ENCODE assay signal across 10 mouse cellular contexts in the genomic region with DNA sequence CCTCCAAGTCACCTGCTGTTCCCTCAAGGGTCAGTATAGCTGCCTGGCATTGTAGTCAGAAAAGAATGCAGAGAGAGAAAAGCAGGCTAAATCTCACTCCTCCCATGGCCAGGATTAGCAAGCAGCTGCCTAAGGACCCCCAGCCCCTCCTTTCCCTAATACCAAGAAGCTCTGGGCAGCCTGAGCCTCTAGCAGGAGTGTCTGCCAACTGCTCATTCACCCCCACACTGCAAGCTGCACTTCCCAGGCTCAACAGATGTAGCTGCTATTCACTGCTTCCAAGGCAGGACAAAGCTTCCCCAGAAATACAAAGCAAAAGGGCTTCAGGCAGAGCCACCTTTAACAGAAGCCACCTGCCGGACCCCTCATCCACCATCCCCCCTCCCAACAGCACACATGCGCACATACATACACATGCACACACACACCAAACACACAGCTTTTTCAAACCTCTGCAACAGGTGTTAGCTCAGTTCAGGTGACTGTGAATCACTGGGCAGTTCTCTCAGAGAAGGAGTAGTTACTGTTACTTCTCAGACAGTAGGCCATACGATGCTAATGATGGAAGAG. TPM values are rescaled to one million over a fixed set of nuclear protein-coding genes. Genes with fewer than 3 reads are reported as not detected.
DNase-seq lines count a peak whose midpoint lies in the region; ATAC-seq lines count a peak whose summit lies in the region.
"Had no signal": no experiment of that assay in that cellular context is flagged by ENCODE, and none has a peak within 500 bp of the region (broad histone marks: within the 10 kb centered on the region; RNA-seq: fewer than 3 reads in every experiment).

No protein-coding gene starts in this region.

- no peak for ATAC-seq in heart, embryonic 13.5 days (ENCODE audit: extremely low read depth, insufficient number of reproducible peaks, low FRiP score, low TSS enrichment)
- ATAC-seq in embryonic facial prominence, embryonic 11.5 days (replicated peaks; ENCODE audit: insufficient number of reproducible peaks, low FRiP score, low TSS enrichment, low read depth): peak; percentile 81
- peak; percentile 87 for ATAC-seq in hindbrain, embryonic 13.5 days (ENCODE audit: low FRiP score)

- 70% methylated on average over 3 of the region's 3 CpGs for WGBS in heart, embryonic 13.5 days
- 52% methylated on average over 3 of the region's 3 CpGs for WGBS in embryonic facial prominence, embryonic 11.5 days
- WGBS in hindbrain, embryonic 13.5 days: 20% methylated on average over 3 of the region's 3 CpGs

- no peaks in the 10 kb centered on the region for H3K27me3 ChIP-seq in heart, embryonic 13.5 days (replicated peaks)
- no peaks in the 10 kb centered on the region for H3K27me3 ChIP-seq in embryonic facial prominence, embryonic 11.5 days (ENCODE audit: control insufficient read depth, insufficient read depth, low read length)
- H3K27me3 ChIP-seq in hindbrain, embryonic 13.5 days: no peaks in the 10 kb centered on the region

- H3K4me3 ChIP-seq in heart, embryonic 13.5 days: no peak overlapping the region
- no peak overlapping the region for H3K4me3 ChIP-seq in embryonic facial prominence, embryonic 11.5 days (ENCODE audit: low read depth, low read length)
- no peak overlapping the region for H3K4me3 ChIP-seq in hindbrain, embryonic 13.5 days
- H3K4me3 ChIP-seq: erythroblast, embryonic 14.5 days had no signal

- peak overlapping the region; percentile 67 for H3K27ac ChIP-seq in heart, embryonic 13.5 days (replicated peaks)
- H3K27ac ChIP-seq in embryonic facial prominence, embryonic 11.5 days (replicated peaks; ENCODE audit: low read depth, low read length): 0 out of 2 replicates have a peak overlapping the region, but pooled peaks have one; percentile 22
- H3K27ac ChIP-seq in hindbrain, embryonic 13.5 days: peak overlapping the region; percentile 77

- H3K4me2 ChIP-seq in heart, embryonic 13.5 days: no peak overlapping the region
- H3K4me2 ChIP-seq in embryonic facial prominence, embryonic 11.5 days (ENCODE audit: low read depth, low read length): no peak overlapping the region
- H3K4me2 ChIP-seq in hindbrain, embryonic 13.5 days: no peak overlapping the region

- DNase-seq in heart, adult 9 months (ENCODE audit: low spot score in 2 of 2): no peak
- DNase-seq in embryonic facial prominence, embryonic 11.5 days (ENCODE audit: low spot score): peak; percentile 66
- DNase-seq in left cerebral cortex, postnatal 4 days: peak; percentile 84
- peak; percentile 83 to 91 for DNase-seq in right cerebral cortex, postnatal 10 days (ENCODE audit: low spot score in 2 of 2)
- no peak for DNase-seq in T-cell, adult 2 months (ENCODE audit: low spot score)
- DNase-seq in testis, postnatal 14 days (ENCODE audit: low spot score): no peak

- peaks cover 99% of the 10 kb centered on the region for H3K4me1 ChIP-seq in heart, embryonic 13.5 days
- peaks cover 4% of the 10 kb centered on the region; the same call in 1 of the 2 replicates for H3K4me1 ChIP-seq in embryonic facial prominence, embryonic 11.5 days (ENCODE audit: control insufficient read depth, insufficient read depth, low read length)
- peaks cover 75% of the 10 kb centered on the region for H3K4me1 ChIP-seq in hindbrain, embryonic 13.5 days (replicated peaks)

- H3K9me3 ChIP-seq in heart, embryonic 13.5 days: no peaks in the 10 kb centered on the region
- no peaks in the 10 kb centered on the region for H3K9me3 ChIP-seq in embryonic facial prominence, embryonic 11.5 days (replicated peaks; ENCODE audit: control insufficient read depth, low read length)
- no peaks in the 10 kb centered on the region for H3K9me3 ChIP-seq in hindbrain, embryonic 13.5 days

- intact Hi-C loops in left cerebral cortex, postnatal 4 days (cut with DNase I): no loop called here

- H3K9ac ChIP-seq in heart, embryonic 13.5 days: peak overlapping the region; percentile 68
- H3K9ac ChIP-seq in embryonic facial prominence, embryonic 11.5 days (replicated peaks; ENCODE audit: low read length): no peak overlapping the region
- H3K9ac ChIP-seq in hindbrain, embryonic 13.5 days: no peak overlapping the region

- no peaks in the 10 kb centered on the region for H3K36me3 ChIP-seq in heart, embryonic 13.5 days
- H3K36me3 ChIP-seq in embryonic facial prominence, embryonic 11.5 days (replicated peaks; ENCODE audit: control insufficient read depth, insufficient read depth, low read depth, low read length): no peaks in the 10 kb centered on the region
- no peaks in the 10 kb centered on the region for H3K36me3 ChIP-seq in hindbrain, embryonic 13.5 days

RNA-seq across cellular contexts. Expression of a gene that starts 18.8 kb away (rescaled TPM):
- 60.0 and 62.0 TPM in 2 replicates for polyA plus RNA-seq in heart, embryonic 13.5 days (2015; fragmentation: Nextera tagmentation; extraction: Ambion mirVana)
- 44.7 and 45.7 TPM in 2 replicates for polyA plus RNA-seq in embryonic facial prominence, embryonic 11.5 days (2014; fragmentation: Nextera tagmentation; extraction: Ambion mirVana)
- 22.0 and 23.1 TPM in 2 replicates for polyA plus RNA-seq in hindbrain, embryonic 13.5 days (2015; fragmentation: Nextera tagmentation; extraction: Ambion mirVana)
- total RNA-seq in left cerebral cortex, postnatal 4 days (2021): 10 to 100 TPM; 32.1 to 35.4 TPM

RNA-seq across cellular contexts. Expression of a gene that starts 59.2 kb away (rescaled TPM):
- not detected in 2 replicates for polyA plus RNA-seq in heart, embryonic 13.5 days (2015; fragmentation: Nextera tagmentation; extraction: Ambion mirVana)
- polyA plus RNA-seq in embryonic facial prominence, embryonic 11.5 days (2014; fragmentation: Nextera tagmentation; extraction: Ambion mirVana): not detected in 2 replicates
- polyA plus RNA-seq in hindbrain, embryonic 13.5 days (2015; fragmentation: Nextera tagmentation; extraction: Ambion mirVana): not detected in 2 replicates
- total RNA-seq in left cerebral cortex, postnatal 4 days (2021): under 1 TPM in 1 of 2 experiments, not detected in 1; 0.26 TPM
- total RNA-seq: neutrophil, adult 5-6 weeks had no signal
- polyA plus RNA-seq: erythroblast, embryonic 14.5 days had no signal

RNA-seq across cellular contexts. Expression of a gene that starts 59.3 kb away (rescaled TPM):
- 3.2 and 4.5 TPM in 2 replicates for polyA plus RNA-seq in heart, embryonic 13.5 days (2015; fragmentation: Nextera tagmentation; extraction: Ambion mirVana)
- polyA plus RNA-seq in embryonic facial prominence, embryonic 11.5 days (2014; fragmentation: Nextera tagmentation; extraction: Ambion mirVana): 6.5 and 7.3 TPM in 2 replicates
- 15.5 and 15.6 TPM in 2 replicates for polyA plus RNA-seq in hindbrain, embryonic 13.5 days (2015; fragmentation: Nextera tagmentation; extraction: Ambion mirVana)
- 10 to 100 TPM; 15.8 to 16.9 TPM for total RNA-seq in left cerebral cortex, postnatal 4 days (2021)

Comparison
In these comparisons a context has a peak if more than half of its experiments do, and no peak if none do; other contexts are left out.
1. H3K27ac ChIP-seq: peak in every context shown above with its lines; median percentile 77 in hindbrain, embryonic 13.5 days; 67 in heart, embryonic 13.5 days; 22 in embryonic facial prominence, embryonic 11.5 days.
2. DNase-seq: peak in embryonic facial prominence, embryonic 11.5 days (single experiment), left cerebral cortex, postnatal 4 days (single experiment) and right cerebral cortex, postnatal 10 days (2 of 2); none in heart, adult 9 months (0 of 2), T-cell, adult 2 months (single experiment) and testis, postnatal 14 days (single experiment).